Mouse (Mus musculus): ENCODE measurements around the gene Skiv2l. TPM values are rescaled to one million over a fixed set of nuclear protein-coding genes. Genes with fewer than 3 reads are reported as not detected.

Gene Skiv2l
- total and polyA plus RNA-seq, 3 experiments, result 62.1 to 112 (median 65.8) TPM

Small RNA genes within 50 kb of the gene (microRNA-seq; reads per million reads assigned to microRNA genes)
- gene Mir6970 (0 to 2.1 reads per million in 2 experiments), gene Mir6971 (3.3 to 4.1 reads per million in 2 experiments), gene Mir6972 (0.41 to 0.66 reads per million in 2 experiments)

Other genes starting within 250 kb of the Skiv2l start
Only the 30 nearest of the 37 such genes appear.
- 10 to 100 TPM; 58.3 to 70.7 TPM for gene Ppt2, start 221.7 kb downstream of the Skiv2l start, total RNA-seq (2021)
- gene Ppt2, start 221.7 kb downstream of the Skiv2l start, polyA plus RNA-seq (2012; rRNA removed), result 58.5 and 102 TPM in 2 replicates
- 10 to 100 TPM in 1 of 2 experiments, 1 to 10 TPM in 1; 9.1 to 12.8 TPM for gene Prrt1, start 220.7 kb downstream of the Skiv2l start, total RNA-seq (2021)
- 22.1 and 32.8 TPM in 2 replicates for gene Prrt1, start 220.7 kb downstream of the Skiv2l start, polyA plus RNA-seq (2012; rRNA removed)
- 10 to 100 TPM; 12.7 to 17.2 TPM for gene Fkbpl, start 205.4 kb downstream of the Skiv2l start, total RNA-seq (2021)
- 7.1 and 7.6 TPM in 2 replicates for gene Fkbpl, start 205.4 kb downstream of the Skiv2l start, polyA plus RNA-seq (2012; rRNA removed)
- 10 to 100 TPM; 44.1 to 53.2 TPM for gene Atf6b, start 203.1 kb downstream of the Skiv2l start, total RNA-seq (2021)
- 114 and 118 TPM in 2 replicates for gene Atf6b, start 203.1 kb downstream of the Skiv2l start, polyA plus RNA-seq (2012; rRNA removed)
- 10 to 100 TPM; 20.2 to 30.1 TPM for gene Tnxb, start 179.7 kb downstream of the Skiv2l start, total RNA-seq (2021)
- 23.4 and 23.6 TPM in 2 replicates for gene Tnxb, start 179.7 kb downstream of the Skiv2l start, polyA plus RNA-seq (2012; rRNA removed)
- gene C4b, start 106.3 kb downstream of the Skiv2l start, total RNA-seq (2021), result 100 to 1,000 TPM; 121 to 181 TPM
- gene C4b, start 106.3 kb downstream of the Skiv2l start, polyA plus RNA-seq (2012; rRNA removed), result 48.1 and 51.4 TPM in 2 replicates
- gene Cyp21a1, start 45.6 kb downstream of the Skiv2l start, total RNA-seq (2021), result over 10,000 TPM in 1 of 2 experiments, 1,000 to 10,000 TPM in 1; 5,616 to 11,133 TPM
- 14,410 and 19,594 TPM in 2 replicates for gene Cyp21a1, start 45.6 kb downstream of the Skiv2l start, polyA plus RNA-seq (2012; rRNA removed)
- gene Stk19, start 13.3 kb downstream of the Skiv2l start, total RNA-seq (2021), result 10 to 100 TPM; 38.5 to 55.1 TPM
- gene Stk19, start 13.3 kb downstream of the Skiv2l start, polyA plus RNA-seq (2012; rRNA removed), result 139 and 176 TPM in 2 replicates
- 100 to 1,000 TPM in 1 of 2 experiments, 10 to 100 TPM in 1; 47.0 to 126 TPM for gene Dxo, start 13.2 kb downstream of the Skiv2l start, total RNA-seq (2021)
- 82.7 and 107 TPM in 2 replicates for gene Dxo, start 13.2 kb downstream of the Skiv2l start, polyA plus RNA-seq (2012; rRNA removed)
- gene Nelfe, start 181 bp upstream of the Skiv2l start, total RNA-seq (2021), result 10 to 100 TPM; 55.5 to 67.6 TPM
- gene Nelfe, start 181 bp upstream of the Skiv2l start, polyA plus RNA-seq (2012; rRNA removed), result 22.8 and 31.5 TPM in 2 replicates
- 10 to 100 TPM; 18.4 to 29.0 TPM for gene Cfb, start 12.3 kb upstream of the Skiv2l start, total RNA-seq (2021)
- 4.6 and 7.9 TPM in 2 replicates for gene Cfb, start 12.3 kb upstream of the Skiv2l start, polyA plus RNA-seq (2012; rRNA removed)
- 10 to 100 TPM; 10.8 to 16.1 TPM for gene Zbtb12, start 29.3 kb upstream of the Skiv2l start, total RNA-seq (2021)
- 18.7 and 21.5 TPM in 2 replicates for gene Zbtb12, start 29.3 kb upstream of the Skiv2l start, polyA plus RNA-seq (2012; rRNA removed)
- not detected for gene Gm20547, start 31.8 kb upstream of the Skiv2l start, total RNA-seq (2021)
- 0.04 TPM in 1 of 2 replicates, not detected in the other for gene Gm20547, start 31.8 kb upstream of the Skiv2l start, polyA plus RNA-seq (2012; rRNA removed)
- gene C2, start 48.1 kb upstream of the Skiv2l start, total RNA-seq (2021), result 100 to 1,000 TPM in 1 of 2 experiments, 10 to 100 TPM in 1; 81.4 to 105 TPM
- 70.7 and 71.5 TPM in 2 replicates for gene C2, start 48.1 kb upstream of the Skiv2l start, polyA plus RNA-seq (2012; rRNA removed)
- gene Ehmt2, start 48.3 kb upstream of the Skiv2l start, total RNA-seq (2021), result 100 to 1,000 TPM; 115 to 131 TPM
- gene Ehmt2, start 48.3 kb upstream of the Skiv2l start, polyA plus RNA-seq (2012; rRNA removed), result 387 and 452 TPM in 2 replicates
- gene Slc44a4, start 64.3 kb upstream of the Skiv2l start, total RNA-seq (2021), result 1 to 10 TPM in 1 of 2 experiments, under 1 TPM in 1; 0.92 to 1.9 TPM
- gene Slc44a4, start 64.3 kb upstream of the Skiv2l start, polyA plus RNA-seq (2012; rRNA removed), result 0.33 and 0.50 TPM in 2 replicates
- gene Neu1, start 81.0 kb upstream of the Skiv2l start, total RNA-seq (2021), result 10 to 100 TPM; 24.0 to 25.3 TPM
- gene Neu1, start 81.0 kb upstream of the Skiv2l start, polyA plus RNA-seq (2012; rRNA removed), result 47.2 and 52.8 TPM in 2 replicates
- 100 to 1,000 TPM in 1 of 2 experiments, 10 to 100 TPM in 1; 36.3 to 634 TPM for gene Hspa1b, start 109.0 kb upstream of the Skiv2l start, total RNA-seq (2021)
- 48.4 and 85.4 TPM in 2 replicates for gene Hspa1b, start 109.0 kb upstream of the Skiv2l start, polyA plus RNA-seq (2012; rRNA removed)
- under 1 TPM in 1 of 2 experiments, not detected in 1; 0.58 TPM for gene Gm20481, start 119.7 kb upstream of the Skiv2l start, total RNA-seq (2021)
- 1.1 and 1.2 TPM in 2 replicates for gene Gm20481, start 119.7 kb upstream of the Skiv2l start, polyA plus RNA-seq (2012; rRNA removed)
- gene Hspa1a, start 121.9 kb upstream of the Skiv2l start, total RNA-seq (2021), result 100 to 1,000 TPM in 1 of 2 experiments, 10 to 100 TPM in 1; 16.3 to 253 TPM
- gene Hspa1a, start 121.9 kb upstream of the Skiv2l start, polyA plus RNA-seq (2012; rRNA removed), result 37.1 and 55.2 TPM in 2 replicates
- under 1 TPM; 0.28 to 0.29 TPM for gene Hspa1l, start 122.5 kb upstream of the Skiv2l start, total RNA-seq (2021)
- 0.11 and 0.17 TPM in 2 replicates for gene Hspa1l, start 122.5 kb upstream of the Skiv2l start, polyA plus RNA-seq (2012; rRNA removed)
- gene Lsm2, start 131.7 kb upstream of the Skiv2l start, total RNA-seq (2021), result 10 to 100 TPM; 32.9 to 45.8 TPM
- gene Lsm2, start 131.7 kb upstream of the Skiv2l start, polyA plus RNA-seq (2012; rRNA removed), result 82.4 and 84.8 TPM in 2 replicates
- gene Vars, start 150.8 kb upstream of the Skiv2l start, total RNA-seq (2021), result 10 to 100 TPM; 57.9 to 60.2 TPM
- 178 and 214 TPM in 2 replicates for gene Vars, start 150.8 kb upstream of the Skiv2l start, polyA plus RNA-seq (2012; rRNA removed)
- under 1 TPM; 0.26 to 0.55 TPM for gene Vwa7, start 166.4 kb upstream of the Skiv2l start, total RNA-seq (2021)
- gene Vwa7, start 166.4 kb upstream of the Skiv2l start, polyA plus RNA-seq (2012; rRNA removed), result 0.97 and 1.8 TPM in 2 replicates
- gene Sapcd1, start 177.8 kb upstream of the Skiv2l start, total RNA-seq (2021), result under 1 TPM in 1 of 2 experiments, not detected in 1; 0.79 TPM
- 0.83 and 2.0 TPM in 2 replicates for gene Sapcd1, start 177.8 kb upstream of the Skiv2l start, polyA plus RNA-seq (2012; rRNA removed)
- gene Msh5, start 196.5 kb upstream of the Skiv2l start, total RNA-seq (2021), result under 1 TPM; 0.75 to 0.93 TPM
- 1.3 and 1.7 TPM in 2 replicates for gene Msh5, start 196.5 kb upstream of the Skiv2l start, polyA plus RNA-seq (2012; rRNA removed)
- gene Clic1, start 199.8 kb upstream of the Skiv2l start, total RNA-seq (2021), result 100 to 1,000 TPM in 1 of 2 experiments, 10 to 100 TPM in 1; 80.8 to 136 TPM
- gene Clic1, start 199.8 kb upstream of the Skiv2l start, polyA plus RNA-seq (2012; rRNA removed), result 62.2 and 64.1 TPM in 2 replicates
- 10 to 100 TPM in 1 of 2 experiments, 1 to 10 TPM in 1; 7.2 to 26.6 TPM for gene Ddah2, start 208.8 kb upstream of the Skiv2l start, total RNA-seq (2021)
- 25.9 and 35.6 TPM in 2 replicates for gene Ddah2, start 208.8 kb upstream of the Skiv2l start, polyA plus RNA-seq (2012; rRNA removed)
- gene Ly6g6c, start 215.2 kb upstream of the Skiv2l start, total RNA-seq (2021), result not detected
- gene Ly6g6c, start 215.2 kb upstream of the Skiv2l start, polyA plus RNA-seq (2012; rRNA removed), result not detected in 2 replicates
- not detected for gene Mpig6b, start 216.0 kb upstream of the Skiv2l start, total RNA-seq (2021)
- gene Mpig6b, start 216.0 kb upstream of the Skiv2l start, polyA plus RNA-seq (2012; rRNA removed), result 0.06 TPM in 1 of 2 replicates, not detected in the other